Mouse (Mus musculus): ENCODE measurements at regions not wholly inside any gene's neighbourhood (a gene's known extent, or its start where the extent isn't known, plus 50 kb on each side); places are given as distances from the start of the nearest gene placed in this dataset.

GRCm38 (mm10) chr14:118422351-118423001 lies 155.7 kb downstream of the Gm9376 start:
- peak; percentile 9 to 10 for DNase-seq (ENCODE audit: low spot score in 2 of 2)

GRCm38 (mm10) chr14:118423269-118423668 lies 156.5 kb downstream of the Gm9376 start:
- no peak for DNase-seq (ENCODE audit: low spot score in 2 of 2)

- no peak for DNase-seq (ENCODE audit: low spot score in 2 of 2)
These were observed 159.8 kb downstream of the Gm9376 start for GRCm38 (mm10) chr14:118426562-118426961.

- no peak for DNase-seq (ENCODE audit: low spot score in 2 of 2)
These were observed 163.5 kb downstream of the Gm9376 start for GRCm38 (mm10) chr14:118430286-118430685.

- no peak for DNase-seq (ENCODE audit: low spot score in 2 of 2)
These were observed 164.0 kb downstream of the Gm9376 start for GRCm38 (mm10) chr14:118430740-118431139.

- no peak for DNase-seq (ENCODE audit: low spot score in 2 of 2)
These were observed 164.6 kb downstream of the Gm9376 start for GRCm38 (mm10) chr14:118431241-118431882.

Measured in frontal cortex, postnatal 36 days (tissue).